Mouse (Mus musculus) cerebellum, postnatal 25 days (tissue): ENCODE results near the gene Lcp1.
"Not testable (repeated sequence)": the region's sequence is repeated elsewhere in the genome, so short reads cannot be mapped to it uniquely, and the experiment has no call there.

Experiments
- DNase-seq, 2 experiments: peaks; one replicate each; pipeline ENCODE4 v3.0.0; 2021; ENCODE audit warnings: mixed read lengths in 2 of 2

Gene Lcp1

DNA sequence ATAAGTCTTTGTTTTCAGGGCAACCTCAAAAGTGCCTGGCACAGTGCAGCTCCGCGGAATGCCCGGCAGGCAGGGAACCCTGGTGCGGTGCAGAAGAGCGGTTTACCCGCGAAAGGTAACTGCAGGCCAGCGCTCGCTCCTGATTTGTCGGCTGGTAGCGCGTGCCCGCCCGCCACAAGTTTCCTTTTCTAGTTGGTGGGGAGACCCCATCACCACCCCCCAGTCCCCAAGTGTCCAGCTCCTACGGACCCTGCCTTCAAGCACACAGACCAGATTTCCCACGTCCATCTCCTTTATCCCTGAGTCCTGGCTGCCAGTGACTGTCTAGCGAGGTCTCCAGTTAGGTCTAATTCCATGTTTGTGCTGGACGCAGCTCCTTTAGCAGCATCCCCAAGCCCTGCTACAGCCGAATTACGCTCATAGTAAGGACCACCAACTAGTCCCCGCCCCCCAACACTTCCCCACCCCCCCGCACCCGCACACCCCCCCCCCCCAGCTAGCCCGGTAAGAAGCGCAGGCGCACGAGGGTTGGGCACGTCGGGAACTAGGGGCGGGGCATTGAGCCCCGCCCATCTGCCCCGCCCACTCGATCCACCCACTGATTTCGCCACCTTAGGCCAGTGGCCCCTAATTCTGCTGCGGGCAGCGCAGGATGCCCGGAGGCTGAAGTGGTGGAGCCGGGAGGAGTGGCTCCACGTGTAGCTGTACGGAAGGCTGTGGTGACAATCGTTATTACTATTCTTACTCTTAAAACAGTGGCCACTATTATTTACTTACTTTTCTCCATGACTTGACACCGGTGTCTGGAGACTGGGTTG lies at the start of gene Lcp1, which contains the start of gene Lrrc63:
Gene Lcp1, plus strand, starts transcription at position 601 of the 818 bp plus-strand sequence.
Gene Lrrc63, minus strand, starts transcription at position 381 of the 818 bp plus-strand sequence.
- DNase-seq: peak; percentile 75 to 84

DNA sequence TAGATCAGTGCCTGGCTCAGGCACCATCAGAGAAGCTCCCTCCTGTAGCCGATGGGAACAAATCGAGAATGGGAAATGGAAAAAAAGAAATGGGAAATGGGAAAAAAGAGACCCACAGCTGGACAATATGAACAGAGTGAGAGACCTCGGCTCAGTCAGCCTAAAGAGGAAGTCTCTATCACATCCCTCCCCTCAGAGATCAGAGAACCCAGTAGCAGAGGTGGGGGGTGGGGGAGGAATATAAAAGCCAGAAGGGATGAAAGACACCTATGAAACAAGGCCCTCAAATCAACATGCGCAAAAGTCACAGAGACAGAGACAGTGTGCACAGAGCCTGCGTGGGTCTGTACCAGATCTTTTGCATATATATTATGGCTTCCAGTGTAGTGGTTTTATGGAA lies 27.9 kb upstream of the Lcp1 start:
- no peak for DNase-seq

DNA sequence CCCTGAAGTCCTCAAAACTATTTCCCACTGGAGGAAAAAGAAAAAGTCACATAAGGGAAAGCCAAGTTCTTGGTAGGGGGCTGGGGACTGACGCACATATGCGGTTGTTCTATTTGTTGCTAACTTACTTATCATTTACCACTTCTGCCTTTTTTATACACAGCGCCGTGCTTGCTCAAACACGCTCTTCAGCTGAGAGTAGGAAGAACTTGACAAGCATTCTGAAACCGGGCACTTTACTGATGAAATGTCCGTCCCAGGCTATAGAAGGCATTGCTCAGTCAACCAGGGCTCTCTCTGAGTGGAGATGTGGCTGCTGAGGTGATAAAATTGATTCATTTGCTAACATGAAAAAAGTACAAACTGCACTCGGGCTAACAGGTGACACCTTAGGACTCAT lies 9.2 kb upstream of the Lcp1 start:
- no peak for DNase-seq

DNA sequence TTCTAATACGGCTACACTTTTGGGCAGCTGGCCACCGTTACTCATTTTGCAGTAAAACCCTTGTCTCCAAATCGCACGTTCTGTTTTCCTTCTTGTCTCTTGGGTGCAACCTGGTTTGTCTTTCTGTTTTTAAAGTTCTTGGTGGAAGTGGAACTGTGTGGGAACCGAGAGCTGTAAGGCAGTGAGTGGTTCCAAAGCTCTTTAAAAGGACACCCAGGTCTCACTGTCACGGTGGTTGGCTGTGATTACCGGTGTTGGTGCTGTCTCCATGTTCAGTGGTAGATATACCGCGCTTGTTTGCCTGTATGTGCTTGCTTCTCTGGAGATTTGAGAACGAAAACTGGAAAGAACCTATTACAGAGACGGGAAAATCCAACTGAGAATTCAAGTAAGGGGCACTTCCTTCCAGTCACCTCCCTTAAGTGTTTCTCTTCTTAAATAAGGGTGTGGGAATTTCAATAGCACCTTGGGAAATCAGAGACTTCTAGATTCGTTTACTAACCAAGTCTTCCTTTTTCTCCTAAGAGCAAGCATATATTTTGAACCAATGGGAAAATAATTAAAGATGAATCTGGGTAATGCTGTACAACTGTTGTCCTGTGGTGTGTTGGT lies 529 bp downstream of the Lcp1 start:
- DNase-seq: peak; percentile 6 to 16

- no peak for DNase-seq
Measured at GRCm38 (mm10) chr14:75136119-75136966, 5.4 kb downstream of the Lcp1 start.

DNA sequence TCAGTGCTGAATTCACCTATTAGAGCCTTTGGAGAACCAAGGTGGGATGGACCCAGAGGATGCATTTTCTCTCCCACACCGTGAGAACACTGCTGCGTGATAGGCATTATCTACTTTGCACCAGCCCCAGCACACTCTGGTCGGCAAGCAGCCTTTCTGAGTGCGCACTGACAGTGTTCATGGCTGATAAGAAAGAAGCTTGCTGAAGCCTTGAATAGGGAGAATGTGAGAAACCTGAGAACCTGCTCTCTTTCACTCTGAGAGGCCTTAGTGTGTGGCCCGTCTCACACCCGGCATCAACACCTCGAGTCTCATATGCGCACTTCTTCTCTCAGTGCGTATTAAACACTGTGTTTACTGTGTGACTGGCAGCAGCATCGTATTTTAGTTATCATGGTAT lies 7.6 kb downstream of the Lcp1 start:
- no peak for DNase-seq

- DNase-seq: no peak
Measured at GRCm38 (mm10) chr14:75139225-75139624, 8.3 kb downstream of the Lcp1 start.

- not testable (repeated sequence) for DNase-seq
Measured at GRCm38 (mm10) chr14:75147706-75148105, 16.8 kb downstream of the Lcp1 start.

DNA sequence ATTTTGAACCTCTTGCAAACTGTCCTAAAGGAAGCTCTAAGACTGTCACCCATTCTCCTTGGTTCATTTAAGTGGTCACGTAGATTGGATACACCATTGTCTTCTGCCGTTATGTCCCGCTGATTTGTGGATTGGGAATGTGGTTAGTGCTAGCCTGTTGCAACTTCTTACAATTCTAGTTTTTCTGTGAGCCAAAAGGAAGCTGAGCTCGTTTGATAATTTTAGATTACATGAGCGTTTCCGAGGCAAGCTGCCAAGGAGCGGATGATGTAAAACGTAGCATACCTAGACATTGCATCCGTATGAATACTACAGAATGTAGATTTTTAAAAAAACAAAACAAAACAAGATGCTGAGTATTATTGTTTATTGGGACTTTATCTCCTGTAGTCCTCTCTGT lies 17.3 kb downstream of the Lcp1 start:
- DNase-seq: no peak

GRCm38 (mm10) chr14:75150653-75151052 lies 19.8 kb downstream of the Lcp1 start:
- no peak for DNase-seq

DNA sequence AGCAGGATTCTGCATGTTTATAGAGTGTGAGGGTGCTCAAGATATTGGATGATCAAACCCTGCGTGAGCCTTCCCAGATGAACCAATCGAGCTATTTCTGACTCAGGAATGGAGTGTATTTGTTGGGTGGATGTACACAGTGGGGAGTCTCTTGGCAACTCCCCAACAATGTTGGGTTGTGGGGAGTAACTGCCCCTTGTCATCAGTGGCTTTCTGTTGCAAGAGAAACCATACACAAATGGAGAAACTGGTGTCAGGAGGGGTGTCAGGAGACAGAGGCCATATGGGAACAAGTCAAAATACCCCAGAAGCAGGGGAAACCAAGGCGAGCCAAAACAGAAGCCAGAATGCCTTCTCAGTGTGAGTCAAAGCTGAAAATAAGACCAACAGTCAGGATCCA lies 20.2 kb downstream of the Lcp1 start:
- DNase-seq: no peak

DNA sequence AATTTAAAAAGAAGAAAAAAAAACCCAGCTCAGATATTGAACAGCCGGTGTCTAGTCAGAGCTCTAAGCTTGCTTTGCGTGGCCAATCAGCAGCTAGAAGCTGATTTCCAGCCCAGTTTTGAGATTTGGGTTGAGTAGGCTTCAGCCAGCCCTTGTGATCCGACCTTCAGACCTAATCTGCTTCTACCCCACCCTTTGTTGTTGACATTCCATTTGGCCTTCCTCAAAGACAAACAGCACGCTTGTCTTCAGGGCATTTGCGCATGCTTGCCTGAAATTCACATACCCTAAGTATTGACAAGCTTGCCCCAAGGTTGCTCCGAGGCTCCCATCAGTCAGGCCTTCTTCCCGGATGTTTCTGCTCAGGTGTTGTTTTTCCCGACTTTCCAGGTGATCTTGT lies 23.6 kb downstream of the Lcp1 start:
- no peak for DNase-seq

- DNase-seq: no peak
Measured at GRCm38 (mm10) chr14:75159375-75159774, 28.5 kb downstream of the Lcp1 start.

- no peak for DNase-seq
Measured at GRCm38 (mm10) chr14:75163866-75164265, 33.0 kb downstream of the Lcp1 start.

DNA sequence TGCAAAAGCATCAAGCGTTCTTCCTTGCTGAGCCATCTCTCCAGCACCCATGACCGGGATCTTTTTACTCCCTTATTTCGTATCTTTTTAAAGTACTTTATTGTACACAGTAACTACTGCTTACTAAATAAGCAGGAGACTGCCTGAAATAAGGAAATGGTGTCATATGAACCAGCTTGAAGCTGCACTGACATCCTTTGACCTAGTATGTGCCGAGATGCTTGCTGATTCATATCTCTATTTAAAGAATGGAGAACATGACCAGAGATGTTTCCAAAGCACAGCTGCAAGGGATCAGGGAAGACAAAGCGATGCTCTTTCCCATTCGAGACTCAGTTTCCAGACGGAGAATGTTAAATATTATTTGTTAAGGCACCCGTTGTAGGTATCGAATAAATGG lies 33.4 kb downstream of the Lcp1 start:
- no peak for DNase-seq

- no peak for DNase-seq
Measured at GRCm38 (mm10) chr14:75165574-75166131, 34.8 kb downstream of the Lcp1 start.

DNA sequence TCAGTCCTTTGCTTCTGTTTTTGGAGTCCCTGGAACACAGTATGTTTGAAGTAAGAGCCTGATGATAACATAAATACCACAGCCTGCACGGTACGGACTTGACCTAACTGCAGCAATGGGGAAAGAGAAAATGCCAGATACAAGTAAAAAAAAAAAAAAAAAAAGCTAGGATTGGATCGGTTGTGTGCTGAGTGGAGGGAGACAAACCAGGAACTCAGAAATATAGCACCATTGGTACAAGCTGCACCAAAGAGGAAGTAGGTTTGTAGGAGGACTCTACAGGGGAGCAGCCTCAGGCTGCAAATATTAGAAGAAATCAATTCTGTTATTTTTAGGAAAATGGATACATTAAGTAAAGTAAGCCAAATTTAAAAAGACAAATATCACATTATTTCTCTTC lies 37.6 kb downstream of the Lcp1 start:
- DNase-seq: no peak

DNA sequence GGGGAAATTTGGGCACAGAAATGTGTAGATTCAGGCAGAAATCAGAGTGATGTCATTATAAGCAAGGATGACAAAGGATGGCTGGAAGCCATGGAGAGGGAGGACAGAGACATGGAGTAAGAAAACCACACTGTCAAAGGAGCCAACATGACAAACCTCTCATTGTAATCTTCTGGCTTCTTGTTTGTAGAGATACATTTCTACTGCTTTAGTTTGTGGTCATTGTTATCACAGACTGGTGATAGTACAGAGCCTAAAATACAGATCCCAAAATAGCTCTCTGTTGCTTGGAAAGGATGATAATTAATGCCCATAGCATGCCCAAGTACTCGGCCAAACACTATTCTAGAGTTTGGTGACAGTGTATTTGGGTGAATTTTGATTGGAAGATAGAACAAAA lies 39.6 kb downstream of the Lcp1 start:
- no peak for DNase-seq

GRCm38 (mm10) chr14:75174296-75174695 lies 43.4 kb downstream of the Lcp1 start:
- DNase-seq: no peak

DNA sequence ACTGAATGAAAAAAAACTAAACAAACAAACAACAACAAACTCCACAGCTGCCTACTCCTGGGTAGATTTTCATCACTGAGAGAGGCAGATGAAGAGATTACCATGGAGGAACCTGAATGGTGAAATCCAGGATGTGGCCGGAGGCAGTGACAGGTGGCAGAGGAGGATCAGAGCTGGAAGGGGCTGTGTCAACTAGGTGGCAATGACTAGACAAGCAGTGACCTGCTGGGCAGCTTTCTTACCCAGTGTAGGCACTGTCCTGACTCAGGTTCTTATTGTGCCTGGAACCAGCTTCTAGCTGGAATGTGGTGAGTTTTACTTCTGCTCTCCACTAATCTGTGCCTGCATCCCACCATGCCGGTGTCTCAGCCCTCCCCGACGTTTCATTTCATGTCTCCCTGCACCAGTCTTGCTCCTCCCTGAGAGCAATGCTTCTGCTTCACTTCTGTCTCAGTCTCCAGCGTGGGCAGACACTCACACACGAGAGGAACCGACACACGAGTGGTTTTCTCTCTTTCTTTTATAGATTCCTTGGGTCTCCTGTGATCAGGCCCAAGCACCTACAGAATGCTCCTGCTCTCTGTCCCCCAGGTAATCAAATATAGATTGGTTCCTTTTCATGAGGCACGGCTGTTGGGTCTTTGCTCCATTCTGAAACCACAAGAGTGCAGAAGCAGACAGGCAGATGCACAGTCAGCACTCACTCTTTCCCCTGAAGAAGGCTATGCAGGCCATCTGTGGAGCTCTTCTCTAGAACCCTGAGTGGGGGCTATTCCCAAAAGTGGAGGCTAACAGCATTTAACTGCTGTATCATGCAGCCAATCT lies 44.0 kb downstream of the Lcp1 start:
- DNase-seq: no peak

DNA sequence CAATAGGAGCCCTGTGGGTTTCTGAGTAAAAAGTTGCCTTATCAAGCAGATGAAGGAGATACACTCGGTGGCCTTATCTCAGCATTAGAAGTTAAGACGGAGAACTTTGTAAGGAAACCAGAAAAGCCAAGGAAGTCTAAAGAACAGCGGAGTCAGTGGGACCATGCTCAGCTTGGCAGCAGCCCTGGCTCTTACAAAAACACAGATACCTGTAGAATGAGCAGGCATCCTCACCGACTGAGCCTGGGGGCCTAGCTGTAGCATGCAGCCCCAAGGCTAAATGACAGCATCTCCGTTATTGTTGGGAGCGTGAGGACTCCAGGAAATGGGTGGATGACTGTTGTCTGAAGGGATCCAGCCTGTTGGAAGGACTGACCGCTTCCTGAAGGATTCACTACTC lies 44.9 kb downstream of the Lcp1 start:
- no peak for DNase-seq

GRCm38 (mm10) chr14:75176425-75177045 lies 45.6 kb downstream of the Lcp1 start:
- no peak for DNase-seq
